Mouse (Mus musculus) urinary bladder, postnatal 10 days (tissue): ENCODE data around the gene Mrpl27.
"Not testable (repeated sequence)": the region's sequence is repeated elsewhere in the genome, so short reads cannot be mapped to it uniquely, and the experiment has no call there.

Experiments
- DNase-seq: peaks from one replicate; pipeline ENCODE4 v3.0.0; 2022; ENCODE audit warnings: low spot score

Gene Mrpl27

DNA sequence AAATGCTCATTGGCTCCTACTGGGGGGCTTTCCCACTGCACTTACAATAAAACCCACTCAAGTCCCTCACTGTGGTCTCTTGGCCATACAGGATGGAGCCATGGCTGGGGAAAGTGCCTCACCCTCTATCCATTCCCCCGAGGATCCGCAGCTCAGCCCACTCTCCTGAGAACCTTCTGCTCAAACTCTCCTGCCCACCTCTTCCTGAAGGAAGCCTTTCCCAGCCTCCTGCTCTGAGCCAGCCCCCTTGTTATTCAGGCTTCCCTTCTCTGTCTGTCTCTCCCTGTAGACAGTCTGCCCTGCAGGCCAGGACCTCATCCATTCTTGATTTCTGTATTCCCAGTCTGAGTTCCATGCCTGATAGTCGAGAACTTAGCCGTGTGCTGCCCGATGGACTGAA lies 21.4 kb downstream of the Mrpl27 start:
- no peak for DNase-seq

DNA sequence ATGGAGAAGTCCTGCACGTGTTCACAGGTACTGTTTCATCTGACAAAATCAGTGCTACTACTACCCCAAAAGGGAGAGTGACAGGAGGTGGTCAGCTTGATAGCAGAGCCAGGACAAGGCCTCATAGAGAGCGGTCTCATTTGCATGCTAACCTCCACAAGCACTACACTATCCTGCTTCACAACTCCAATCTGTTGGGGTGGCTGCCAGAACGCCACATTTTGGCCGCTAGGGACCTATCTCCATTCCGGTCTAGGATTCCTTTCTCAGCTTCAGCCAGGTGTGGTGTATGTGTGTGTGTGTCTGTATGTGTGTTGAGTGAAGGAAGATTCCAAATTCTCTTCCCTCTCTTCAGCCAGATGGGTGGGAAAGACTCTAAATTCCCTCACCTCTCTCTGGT lies 21.9 kb downstream of the Mrpl27 start:
- no peak for DNase-seq

DNA sequence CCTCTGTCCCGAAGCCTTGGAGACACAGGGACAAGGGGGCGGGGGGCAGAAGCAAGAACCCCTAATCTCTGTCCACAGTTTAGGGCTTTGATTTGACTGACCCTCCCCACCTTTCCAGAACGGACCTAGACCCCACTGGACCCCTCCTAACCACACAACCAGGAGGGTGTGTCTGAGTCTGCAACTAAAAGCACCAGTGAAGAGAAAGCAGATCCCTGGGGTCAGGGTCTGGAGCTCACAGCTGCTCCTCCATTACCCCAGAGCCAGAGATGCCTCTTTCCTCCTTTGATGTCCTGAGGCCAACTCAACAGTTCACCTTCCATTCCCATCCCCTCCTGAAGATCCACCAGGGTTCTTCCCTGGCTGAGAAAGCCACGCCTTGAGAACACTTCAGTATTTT lies 22.7 kb downstream of the Mrpl27 start:
- no peak for DNase-seq

DNA sequence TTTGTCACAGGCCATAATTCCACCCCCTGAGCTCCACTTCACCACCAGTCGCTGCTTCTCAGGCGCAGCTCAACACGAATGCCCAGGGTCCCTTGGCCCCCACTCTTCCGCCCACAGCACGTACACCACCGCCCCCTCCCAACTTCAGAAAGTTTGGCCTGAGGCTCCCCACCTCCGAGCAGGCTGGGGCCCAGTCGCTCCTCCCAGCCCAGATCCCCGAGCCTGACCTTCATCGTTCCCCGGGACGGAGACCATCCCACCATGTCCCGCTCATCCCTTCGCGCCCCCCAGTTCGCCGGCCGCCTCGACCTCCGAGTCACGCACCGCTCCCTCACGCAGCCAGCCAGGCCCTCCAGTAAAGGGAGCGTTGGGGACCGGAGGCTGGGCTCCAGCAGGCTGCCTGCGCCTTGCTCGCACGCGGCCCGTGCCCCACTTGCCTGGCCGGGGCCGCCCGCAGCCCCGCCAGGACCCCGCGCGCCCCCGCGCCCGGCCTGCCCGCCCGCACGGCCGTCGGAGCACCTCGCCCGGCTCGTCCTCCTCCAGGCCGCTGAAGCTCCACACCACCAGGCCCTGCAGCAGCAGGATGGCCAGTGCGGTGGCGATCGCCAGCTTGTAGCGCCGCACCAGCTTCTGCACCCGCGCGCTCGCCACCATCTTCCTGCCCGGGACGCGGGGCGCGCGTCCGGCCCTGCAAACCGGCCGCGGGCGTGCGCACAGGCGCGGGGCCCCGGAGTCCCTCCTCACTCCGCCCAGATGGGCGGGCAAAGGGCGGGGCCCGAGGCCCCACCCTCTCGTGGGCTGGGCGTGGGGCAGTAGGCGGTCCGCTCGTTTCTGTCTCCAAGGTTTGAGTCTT lies 23.4 kb downstream of the Mrpl27 start, which contains the start of gene Xylt2:
Gene Xylt2, minus strand, starts transcription at position 762 of the 853 bp plus-strand sequence.
- DNase-seq: peak; percentile 53

DNA sequence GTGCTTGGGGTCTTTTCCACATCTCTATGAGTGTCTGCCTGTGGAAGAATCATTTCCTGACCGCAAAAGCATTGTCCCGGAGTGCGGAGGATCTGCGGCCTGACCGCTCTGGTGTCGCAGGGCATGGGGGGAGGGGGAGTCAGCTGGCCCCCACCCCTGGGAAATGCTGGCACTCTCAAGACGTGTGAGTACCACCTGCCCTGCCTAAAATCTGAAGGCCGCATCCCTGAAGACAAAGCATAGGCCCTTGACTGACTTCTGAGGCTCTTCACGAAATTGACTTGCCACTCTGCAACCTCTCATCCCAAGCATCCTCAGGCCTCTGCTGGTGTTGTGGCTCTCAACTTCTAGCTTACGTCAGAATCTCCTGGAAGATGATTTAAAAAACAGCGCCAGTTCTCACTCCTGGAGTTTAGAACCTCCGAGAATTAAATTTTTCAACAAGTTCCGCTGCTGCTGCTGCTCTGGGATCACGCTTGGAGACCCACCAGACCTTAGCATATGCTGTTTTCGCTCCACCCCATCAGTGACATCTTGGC lies 24.1 kb downstream of the Mrpl27 start:
- DNase-seq: no peak

DNA sequence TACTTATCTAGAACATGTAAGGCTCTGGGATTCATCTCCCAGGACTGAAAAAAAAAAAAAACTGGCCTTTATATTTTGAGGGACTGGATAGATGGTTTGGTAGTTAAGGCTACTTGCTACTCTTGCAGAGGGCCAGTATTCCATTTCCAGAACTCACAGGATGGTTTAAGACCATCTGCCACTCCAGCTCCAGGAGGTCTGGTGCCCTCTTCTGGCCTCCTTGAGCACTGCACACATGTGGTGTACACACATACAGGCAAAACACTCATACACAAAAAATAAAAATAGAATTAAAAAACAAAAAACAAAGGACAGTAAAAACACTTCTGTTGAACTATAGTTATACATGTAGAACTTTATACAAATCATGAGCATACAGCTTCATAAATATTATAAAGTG lies 27.1 kb downstream of the Mrpl27 start:
- DNase-seq: no peak

DNA sequence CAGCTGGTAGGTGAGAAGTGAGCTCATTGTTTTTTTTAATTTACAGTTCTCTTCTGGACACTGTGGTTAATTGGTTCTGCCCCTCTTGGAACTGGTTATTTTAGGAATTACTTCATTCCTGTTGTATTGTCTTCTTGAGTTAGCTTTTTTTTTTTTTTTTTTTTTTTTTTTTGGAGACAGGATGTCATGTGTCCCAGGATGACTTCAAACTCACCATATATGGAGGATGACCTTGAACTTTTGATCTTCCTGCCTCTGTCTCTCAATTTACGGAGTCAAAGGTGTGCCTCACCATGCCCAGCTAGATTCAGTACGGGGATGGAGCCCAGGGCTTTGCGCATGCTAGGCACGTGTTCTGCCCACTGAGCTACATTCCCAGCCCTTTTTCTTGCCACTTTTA lies 28.1 kb downstream of the Mrpl27 start:
- DNase-seq: no peak

DNA sequence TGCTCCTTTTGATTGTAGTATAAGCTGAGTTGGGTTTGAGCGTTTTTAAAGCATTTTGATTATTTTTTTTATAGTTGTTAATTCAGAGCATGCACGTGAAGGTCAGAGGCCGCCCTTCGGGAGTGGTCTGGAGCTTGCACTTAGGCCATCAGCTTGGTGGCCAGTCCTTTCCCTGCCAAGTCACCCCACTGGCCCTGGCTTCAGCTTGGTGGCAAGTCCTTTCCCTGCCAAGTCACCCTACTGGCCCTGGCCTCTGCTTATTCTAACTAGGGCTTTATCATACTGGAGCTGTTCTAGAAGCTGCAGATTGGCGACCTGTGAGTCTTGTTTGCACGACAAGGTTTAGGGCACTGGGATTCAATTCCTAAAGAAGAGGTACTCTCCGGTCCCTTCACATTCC lies 28.9 kb downstream of the Mrpl27 start:
- no peak for DNase-seq

DNA sequence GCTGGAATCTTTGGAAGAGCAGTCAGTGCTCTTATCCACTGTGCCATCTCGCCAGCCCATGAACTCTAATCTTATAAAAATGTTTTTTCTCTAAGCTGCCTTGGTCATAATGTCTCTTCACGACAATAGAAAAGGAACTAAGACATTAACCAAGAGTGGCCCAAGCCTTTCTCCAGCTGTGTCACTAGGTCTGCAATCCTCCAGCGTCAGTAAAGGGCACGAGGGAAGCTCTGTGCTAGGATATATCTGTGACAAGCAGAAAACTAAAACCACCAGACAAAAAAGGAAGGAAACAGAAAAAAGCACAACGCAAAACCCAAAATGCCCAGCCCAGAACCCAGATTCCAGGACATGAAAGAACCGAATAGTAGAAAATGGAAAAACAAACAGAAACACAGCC lies 33.6 kb downstream of the Mrpl27 start:
- no peak for DNase-seq

DNA sequence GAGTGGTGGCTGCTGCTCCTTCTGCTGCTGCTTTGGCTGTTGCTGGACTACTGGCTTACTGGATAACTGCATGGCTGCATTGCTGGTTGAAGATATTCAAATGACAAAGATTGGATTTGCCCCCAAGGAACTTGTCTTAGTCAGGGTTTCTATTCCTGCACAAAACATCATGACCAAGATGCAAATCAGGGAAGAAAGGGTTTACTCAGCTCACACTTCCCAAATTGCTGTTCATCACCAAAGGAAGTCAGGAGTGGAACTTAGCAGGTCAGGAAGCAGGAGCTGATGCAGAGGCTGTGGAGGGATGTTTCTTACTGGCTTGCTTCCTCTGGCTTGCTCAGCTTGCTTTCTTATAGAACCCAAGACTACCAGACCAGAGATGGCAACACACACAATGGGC lies 38.9 kb downstream of the Mrpl27 start:
- not testable (repeated sequence) for DNase-seq

DNA sequence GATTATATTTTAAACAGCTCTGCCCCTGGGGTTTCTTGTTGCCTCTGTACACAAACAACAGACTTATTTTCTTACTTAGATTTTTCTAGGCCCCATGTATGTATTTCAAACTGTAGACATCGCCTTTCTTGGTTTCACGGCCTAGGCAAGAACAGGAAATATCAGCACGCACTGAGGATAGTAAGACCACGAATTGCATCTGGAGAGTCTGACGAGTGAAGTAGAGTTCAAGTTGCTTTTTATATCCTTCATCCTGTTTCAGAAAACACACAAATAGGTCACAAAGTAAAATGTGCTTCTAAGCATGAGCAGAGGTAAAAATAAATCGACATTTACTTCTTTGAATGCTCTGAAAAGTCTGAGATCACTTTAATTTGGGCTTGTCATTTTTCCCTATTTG lies 41.9 kb downstream of the Mrpl27 start:
- no peak for DNase-seq

DNA sequence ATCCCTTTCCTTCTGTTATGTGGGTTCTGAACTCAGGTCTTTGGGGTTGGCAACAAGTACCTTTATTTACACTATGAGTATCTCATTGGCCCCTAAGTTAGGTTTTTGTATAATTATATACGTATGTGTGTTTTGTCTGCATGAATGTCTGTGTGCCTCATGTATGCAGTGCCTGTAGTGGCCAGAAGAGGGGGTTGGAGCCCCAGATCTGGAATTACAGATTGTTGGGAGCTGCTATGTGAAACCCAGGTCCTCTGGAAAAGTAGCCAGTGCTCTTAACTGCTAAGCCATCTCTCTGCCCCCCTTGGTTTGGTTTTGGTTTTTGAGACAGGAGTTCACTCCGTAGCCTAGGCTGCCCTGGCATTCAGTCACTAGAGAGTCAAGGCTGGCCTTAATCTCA lies 43.6 kb downstream of the Mrpl27 start:
- DNase-seq: no peak

DNA sequence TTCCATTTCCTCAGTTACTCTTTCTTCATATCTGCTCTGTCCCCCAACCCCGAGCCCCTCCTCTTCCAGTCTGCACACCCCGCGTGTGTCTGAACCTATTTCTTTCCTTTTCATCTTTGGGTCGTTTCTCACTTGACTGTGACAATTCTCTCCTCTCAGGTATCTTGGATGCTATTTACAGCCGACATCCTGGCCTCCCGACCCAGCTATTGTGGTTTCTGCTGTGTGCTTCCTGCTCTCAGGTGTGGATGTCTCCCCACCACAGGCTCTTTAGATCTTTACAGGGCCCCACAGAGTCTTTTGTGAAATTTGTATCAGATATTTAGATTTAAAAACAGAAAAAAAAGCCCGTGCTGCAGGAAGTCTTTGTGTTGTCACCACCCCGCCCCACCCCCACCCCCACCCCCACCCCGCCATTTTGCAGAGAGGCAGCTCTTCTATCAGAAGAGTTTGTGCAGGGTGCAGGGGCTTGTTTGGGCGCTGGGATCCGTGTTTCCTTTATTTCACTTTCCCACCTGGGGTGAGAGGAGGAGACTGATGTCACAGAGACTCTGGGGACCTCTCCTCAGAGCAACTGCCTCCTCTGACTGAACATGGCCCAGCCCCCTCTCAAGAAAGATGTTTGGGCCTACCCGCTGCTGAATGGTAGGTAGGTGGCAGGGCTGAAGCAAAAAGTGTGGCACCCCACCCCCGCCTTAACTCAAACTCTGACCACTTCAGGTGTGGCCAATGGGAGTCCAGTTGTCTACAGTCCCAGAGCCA lies 44.3 kb downstream of the Mrpl27 start:
- DNase-seq: no peak

DNA sequence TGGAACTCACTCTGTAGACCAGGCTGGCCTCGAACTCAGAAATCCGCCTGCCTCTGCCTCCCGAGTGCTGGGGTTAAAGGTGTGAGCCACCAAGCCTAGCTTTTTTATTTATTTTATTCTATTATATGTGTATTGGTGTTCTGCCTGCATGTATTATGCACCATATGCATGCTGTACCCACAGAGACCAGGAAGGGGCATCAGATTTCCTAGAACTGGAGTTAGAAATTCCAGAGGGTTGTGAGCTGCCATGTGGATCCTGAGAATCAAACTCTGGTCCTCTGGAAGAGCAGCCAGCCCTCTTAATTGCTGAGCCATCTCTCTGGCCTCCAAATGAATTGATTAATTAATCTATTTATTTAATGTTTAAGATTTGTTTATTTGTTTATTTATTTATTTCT lies 45.8 kb downstream of the Mrpl27 start:
- DNase-seq: no peak

DNA sequence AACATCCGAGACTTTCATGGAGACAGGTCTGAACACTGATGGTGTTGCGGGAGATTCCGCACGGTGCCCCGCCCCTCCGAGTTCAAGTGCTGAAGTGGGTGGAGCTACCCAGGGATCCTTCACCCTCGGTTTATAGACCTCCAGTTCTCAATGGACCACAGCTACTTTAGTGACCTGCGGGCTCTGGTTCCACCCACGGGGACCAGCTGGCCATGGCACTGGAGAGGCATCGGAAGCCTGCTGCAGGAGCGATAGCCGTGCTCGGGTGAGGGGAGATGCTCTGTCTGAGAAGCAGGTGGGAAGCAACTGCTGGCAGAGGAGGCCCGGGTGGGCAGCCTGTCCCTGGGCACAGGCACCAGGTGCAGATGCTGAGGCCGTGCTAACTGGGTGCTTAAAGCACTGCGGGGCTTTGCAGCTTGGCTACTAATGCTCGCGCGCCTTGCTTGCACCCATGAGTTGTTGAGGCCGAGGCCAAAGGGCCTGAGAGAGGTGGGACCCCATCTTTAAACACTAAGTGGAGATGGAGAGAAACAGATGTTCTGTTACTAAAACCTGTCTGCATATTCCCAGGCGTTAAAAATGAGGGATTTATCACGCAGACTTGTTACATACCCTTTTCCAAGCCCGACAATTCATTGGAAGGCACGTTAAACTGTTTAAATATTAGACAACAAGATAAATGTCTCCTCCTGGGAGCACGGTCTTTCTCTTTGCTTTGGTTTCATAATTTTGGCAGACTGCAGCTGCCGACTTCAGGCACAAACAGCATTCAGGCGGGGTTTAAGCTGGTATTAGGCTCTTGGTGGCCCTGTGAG lies 48.0 kb downstream of the Mrpl27 start:
- no peak for DNase-seq

DNA sequence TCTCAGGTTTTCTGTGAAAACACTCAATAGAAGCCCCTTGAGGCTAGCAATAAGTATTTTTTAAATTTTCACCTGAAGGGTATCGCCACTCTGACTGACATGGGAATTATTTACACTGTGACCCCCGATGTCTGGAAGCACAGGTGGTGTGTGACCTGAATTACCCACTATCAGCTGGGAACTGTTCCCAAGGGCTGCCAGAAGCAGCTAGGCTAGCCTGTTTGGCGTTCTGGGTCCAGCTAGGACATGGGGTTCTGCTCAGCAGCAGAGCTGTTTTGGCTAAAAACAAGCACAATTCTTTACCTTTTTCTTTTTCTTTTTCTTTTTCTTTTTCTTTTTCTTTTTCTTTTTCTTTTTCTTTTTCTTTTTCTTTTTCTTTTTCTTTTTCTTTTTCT lies 48.6 kb downstream of the Mrpl27 start:
- no peak for DNase-seq

DNA sequence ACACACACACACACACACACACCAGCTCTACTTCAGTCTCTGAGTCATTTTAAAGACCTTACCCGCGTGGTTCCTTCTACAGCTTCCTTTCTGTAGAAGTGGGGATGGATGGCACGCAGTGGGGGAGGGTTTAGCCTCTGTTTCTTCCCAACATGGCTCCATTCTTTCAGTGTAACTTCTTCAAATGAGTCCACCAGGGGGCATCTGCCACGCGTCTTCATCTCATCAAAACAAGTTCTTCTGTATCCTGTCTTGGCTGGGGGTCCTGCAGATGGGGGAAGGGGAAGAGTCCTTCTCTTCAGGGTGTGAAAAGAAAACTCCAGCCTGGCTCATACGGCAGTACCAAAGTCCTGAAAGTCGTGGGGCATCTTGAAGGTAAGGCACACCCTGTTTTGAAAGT lies 50.5 kb downstream of the Mrpl27 start:
- DNase-seq: no peak

DNA sequence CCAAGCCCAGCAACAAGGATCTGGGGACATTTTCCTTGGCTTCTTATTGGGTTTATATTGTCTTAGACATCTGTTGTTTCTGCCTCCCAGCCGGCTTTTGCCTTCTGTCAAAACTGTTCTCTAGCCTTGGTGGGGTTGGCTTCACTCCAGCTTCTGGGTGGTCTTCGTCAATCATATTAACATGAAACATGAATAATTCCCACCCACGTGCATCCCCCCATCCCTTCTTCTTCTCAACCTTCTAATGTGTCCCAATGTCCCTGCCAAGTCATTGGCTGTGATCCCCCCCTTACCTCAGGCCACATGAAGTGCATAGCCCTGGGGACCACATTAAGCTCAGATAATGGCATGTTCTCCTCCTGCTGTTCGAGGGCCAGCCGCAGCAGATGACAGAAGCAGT lies 50.9 kb downstream of the Mrpl27 start, which contains the start of gene Gm11541:
Gene Gm11541, minus strand, starts transcription at position 28 of the 400 bp plus-strand sequence.
- no peak for DNase-seq
